Mouse (Mus musculus): ENCODE data around the gene Olfr784. TPM values are rescaled to one million over a fixed set of nuclear protein-coding genes. Genes with fewer than 3 reads are reported as not detected.
"Not testable (repeated sequence)": the region's sequence is repeated elsewhere in the genome, so short reads cannot be mapped to it uniquely, and the experiment has no call there.

The Olfr784 gene
- polyA plus RNA-seq (2012; rRNA removed): 0.04 and 0.08 TPM in 2 replicates

DNA sequence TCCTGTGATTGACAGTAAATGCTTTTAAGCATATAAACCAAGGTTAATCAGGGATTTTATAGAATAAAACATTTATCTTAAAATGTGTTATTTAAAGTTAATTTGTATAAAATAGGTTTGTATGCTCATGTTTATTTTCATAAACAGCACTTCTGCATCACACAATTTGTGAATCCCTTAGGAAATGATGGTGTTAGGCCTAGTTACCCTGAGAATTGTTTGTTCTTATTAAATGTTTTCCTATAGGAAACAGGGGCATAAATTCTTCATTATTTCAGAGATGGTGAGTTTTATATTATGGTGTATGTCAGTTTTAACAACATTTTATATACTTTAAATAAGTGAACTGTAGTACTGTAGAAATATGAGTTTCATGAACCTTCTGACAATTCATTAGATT, at the start of gene Olfr784:
Olfr784 (plus strand) TSS at position 301 of the 400 bp plus-strand sequence.
- DNase-seq (ENCODE audit: low read depth, low spot score): no peak

DNA sequence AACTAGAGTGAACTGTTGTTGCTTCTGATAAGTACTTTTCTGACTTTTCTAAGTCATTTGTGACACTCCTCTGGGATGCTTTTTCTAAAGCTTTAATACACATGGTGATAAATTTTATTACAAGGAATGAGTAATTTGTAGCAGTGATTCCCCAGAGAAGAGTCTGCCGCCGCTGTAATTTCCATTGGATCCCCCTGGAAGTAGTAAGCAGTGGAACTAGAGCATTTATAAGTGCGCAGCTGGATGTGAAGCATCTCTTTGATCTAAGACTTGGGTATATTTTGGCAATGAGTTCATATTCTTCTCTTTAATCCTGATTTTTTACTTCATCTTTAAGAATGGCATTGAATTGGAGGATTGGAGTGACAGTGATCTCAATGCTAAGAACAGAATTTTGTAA, 35.3 kb upstream of the Olfr784 start, which contains the start of gene Olfr782:
Olfr782 (plus strand) TSS at position 301 of the 400 bp plus-strand sequence.
- WGBS: 81% methylated on average over 3 of the region's 3 CpGs

DNA sequence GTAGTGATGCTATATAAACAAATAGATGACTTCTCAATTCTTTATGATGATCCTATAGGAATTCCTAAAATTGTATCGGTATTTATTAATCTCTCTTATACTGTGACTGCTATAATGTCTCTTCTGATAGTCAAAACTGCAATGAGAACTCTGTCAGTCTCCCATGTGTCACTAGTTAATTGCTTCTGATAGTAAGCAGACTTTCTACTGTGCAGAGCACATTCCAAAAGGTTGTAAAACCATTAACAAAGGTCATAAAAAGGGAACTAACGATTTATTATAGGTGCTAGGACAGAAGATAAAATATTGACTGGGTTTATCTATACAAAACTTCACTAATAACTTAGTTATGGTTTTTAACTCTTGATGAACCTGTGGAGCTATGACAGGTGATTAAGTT, 31.4 kb upstream of the Olfr784 start:
- WGBS: 32% methylated on average over 2 of the region's 2 CpGs
- DNase-seq (ENCODE audit: low read depth, low spot score): not testable (repeated sequence)

More for the DNA sequence above, 35.3 kb upstream of the Olfr784 start, which contains the start of gene Olfr782:
- DNase-seq (ENCODE audit: low read depth, low spot score): no peak

DNA sequence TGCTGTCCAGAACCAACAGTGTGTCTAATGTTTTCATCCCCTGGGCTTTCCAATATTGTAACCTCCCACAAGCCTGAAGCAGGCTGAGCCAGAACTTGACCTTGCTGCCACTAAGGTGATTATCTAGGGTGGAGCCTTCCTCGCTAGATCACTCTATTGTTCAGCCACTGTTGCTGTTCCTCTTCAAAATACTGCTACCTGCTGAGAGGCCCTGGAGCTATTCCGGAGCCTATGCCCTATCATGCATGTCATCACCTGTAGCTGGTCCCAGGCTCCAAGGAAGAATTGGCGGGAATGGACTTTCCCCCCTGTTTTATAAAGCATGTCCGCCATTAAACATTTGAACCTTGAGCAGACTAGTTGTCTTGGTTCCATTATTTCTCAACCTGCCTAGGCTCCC, 27.4 kb upstream of the Olfr784 start:
- 83% methylated on average over 4 of the region's 4 CpGs for WGBS
- not testable (repeated sequence) for DNase-seq (ENCODE audit: low read depth, low spot score)

DNA sequence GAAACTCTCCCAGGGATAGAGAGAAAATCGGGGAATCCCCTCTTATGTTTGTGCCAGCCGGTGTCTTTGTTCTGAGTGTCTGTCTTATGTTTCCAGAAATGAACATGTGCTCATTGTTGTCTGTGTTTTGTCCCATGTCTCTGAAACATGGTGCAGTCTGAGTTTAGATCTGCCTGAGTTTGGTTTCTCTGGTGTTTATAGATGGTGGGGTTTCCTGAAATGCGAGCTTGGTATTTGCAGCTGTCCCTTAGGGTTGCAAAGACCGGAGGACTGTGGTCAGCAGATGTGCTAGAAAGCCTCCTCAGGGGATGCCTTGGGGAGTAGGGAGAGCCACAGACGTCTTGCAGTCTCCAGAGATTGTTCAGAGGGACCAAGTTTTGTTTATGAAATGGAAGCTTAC, 26.6 kb upstream of the Olfr784 start:
- WGBS: 72% methylated on average over 5 of the region's 5 CpGs
- DNase-seq (ENCODE audit: low read depth, low spot score): no peak

DNA sequence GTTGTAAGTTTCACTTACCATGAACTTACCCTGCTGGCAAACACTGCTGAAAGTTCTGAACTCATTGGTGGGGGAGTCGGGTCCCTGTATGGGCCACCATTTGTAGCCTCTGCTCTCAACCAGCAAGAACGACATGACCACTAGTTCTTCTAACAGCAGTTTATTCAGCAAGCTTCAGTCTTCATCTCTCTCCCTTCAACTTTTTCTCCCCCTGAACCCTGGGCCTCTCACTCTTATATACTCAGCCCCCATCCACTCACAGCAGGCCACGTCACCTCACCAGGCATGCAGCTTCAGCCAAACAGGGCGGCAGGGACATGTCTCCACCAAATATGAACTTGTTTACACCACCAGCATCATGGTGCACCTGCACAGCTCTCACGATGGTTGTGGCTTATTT, 9.8 kb upstream of the Olfr784 start:
- 81% methylated on average over 5 of the region's 5 CpGs for WGBS
- not testable (repeated sequence) for DNase-seq (ENCODE audit: low read depth, low spot score)

DNA sequence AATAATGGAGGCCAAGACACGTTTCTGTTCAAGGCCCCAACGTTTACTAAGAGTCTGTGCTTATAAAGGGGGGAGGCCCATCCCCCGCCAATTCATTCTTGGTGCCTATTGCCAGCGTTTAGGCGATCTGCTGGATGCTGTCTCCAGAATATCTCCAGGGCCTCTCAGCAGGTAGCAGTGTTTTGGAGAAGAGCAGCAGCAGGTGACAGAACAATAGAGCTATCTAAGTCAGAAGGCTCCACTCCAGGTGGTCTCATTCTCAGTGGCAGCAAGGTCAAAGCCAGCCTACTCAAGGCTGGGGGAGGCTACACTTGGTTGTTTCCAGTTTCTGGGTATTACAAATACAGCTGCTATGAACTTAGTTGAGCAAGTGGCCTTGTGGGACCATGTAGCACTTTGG, 17.0 kb downstream of the Olfr784 start:
- no peak for DNase-seq (ENCODE audit: low read depth, low spot score)
- 50% methylated on average over 5 of the region's 5 CpGs for WGBS

DNA sequence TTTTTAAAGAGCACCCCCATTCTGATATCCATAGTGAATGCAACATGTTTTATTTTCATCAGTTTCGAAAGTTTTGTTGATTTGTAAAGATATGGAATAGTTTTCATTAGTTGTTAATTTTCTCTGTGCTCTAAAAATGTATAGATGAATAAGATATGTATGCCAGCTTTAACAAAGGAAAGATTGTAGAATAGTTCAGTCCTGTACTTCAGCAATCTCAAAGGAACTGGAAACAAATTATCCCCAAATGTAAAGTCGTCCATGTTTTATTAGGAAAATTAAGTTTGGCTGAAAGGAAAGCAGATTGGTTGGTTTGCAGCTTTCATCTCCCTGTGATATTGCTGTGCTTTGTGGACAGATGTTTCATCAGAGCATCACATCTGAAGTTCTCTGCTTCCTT, 21.2 kb downstream of the Olfr784 start, which contains the start of gene Olfr785:
Olfr785 (plus strand) TSS at position 301 of the 400 bp plus-strand sequence.
- 44% methylated on average over 2 of the region's 2 CpGs for WGBS
- DNase-seq (ENCODE audit: low read depth, low spot score): no peak

DNA sequence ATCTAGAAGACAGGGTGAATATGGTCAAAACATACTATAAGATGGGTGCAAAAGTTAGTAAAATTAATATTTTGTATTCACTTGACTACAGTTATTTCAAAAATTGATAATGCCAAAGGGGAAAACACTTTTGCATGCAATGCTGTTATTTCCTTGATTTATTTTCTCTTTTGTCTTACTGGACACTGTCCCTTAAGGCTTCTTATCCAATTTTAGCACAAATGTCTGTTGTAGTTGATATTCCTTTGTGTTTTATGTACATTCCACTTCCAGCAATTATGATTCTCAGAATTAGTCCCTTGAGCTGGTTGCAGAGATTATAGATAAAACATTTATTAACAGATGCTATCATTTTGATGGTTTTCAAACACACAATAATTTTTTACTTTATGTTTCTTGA, 43.1 kb downstream of the Olfr784 start, which contains the start of gene Olfr786:
Olfr786 (plus strand) TSS at position 301 of the 400 bp plus-strand sequence.
- no peak for DNase-seq (ENCODE audit: low read depth, low spot score)

Other genes starting within 250 kb of the Olfr784 start
- not detected in 2 replicates for gene Olfr770, start 245.1 kb upstream of the Olfr784 start, polyA plus RNA-seq (2012; rRNA removed)
- gene Olfr771, start 219.3 kb upstream of the Olfr784 start, polyA plus RNA-seq (2012; rRNA removed): not detected in 2 replicates
- not detected in 2 replicates for gene Olfr772, start 206.2 kb upstream of the Olfr784 start, polyA plus RNA-seq (2012; rRNA removed)
- not detected in 2 replicates for gene Olfr773, start 196.7 kb upstream of the Olfr784 start, polyA plus RNA-seq (2012; rRNA removed)
- not detected in 2 replicates for gene Olfr774, start 147.9 kb upstream of the Olfr784 start, polyA plus RNA-seq (2012; rRNA removed)
- not detected in 2 replicates for gene Olfr775, start 135.7 kb upstream of the Olfr784 start, polyA plus RNA-seq (2012; rRNA removed)
- not detected in 2 replicates for gene Olfr776, start 125.0 kb upstream of the Olfr784 start, polyA plus RNA-seq (2012; rRNA removed)
- gene Olfr777, start 112.6 kb upstream of the Olfr784 start, polyA plus RNA-seq (2012; rRNA removed): not detected in 2 replicates
- gene Olfr780, start 66.0 kb upstream of the Olfr784 start, polyA plus RNA-seq (2012; rRNA removed): not detected in 2 replicates
- not detected in 2 replicates for gene Olfr781, start 55.2 kb upstream of the Olfr784 start, polyA plus RNA-seq (2012; rRNA removed)
- gene Olfr782, start 35.2 kb upstream of the Olfr784 start, polyA plus RNA-seq (2012; rRNA removed): not detected in 2 replicates
- gene Olfr785, start 21.3 kb downstream of the Olfr784 start, polyA plus RNA-seq (2012; rRNA removed): not detected in 2 replicates
- gene Olfr786, start 43.2 kb downstream of the Olfr784 start, polyA plus RNA-seq (2012; rRNA removed): not detected in 2 replicates
- not detected in 2 replicates for gene Olfr787, start 77.8 kb downstream of the Olfr784 start, polyA plus RNA-seq (2012; rRNA removed)
- not detected in 2 replicates for gene Olfr788, start 86.9 kb downstream of the Olfr784 start, polyA plus RNA-seq (2012; rRNA removed)
- not detected in 2 replicates for gene Olfr789, start 100.7 kb downstream of the Olfr784 start, polyA plus RNA-seq (2012; rRNA removed)
- gene Olfr790, start 114.4 kb downstream of the Olfr784 start, polyA plus RNA-seq (2012; rRNA removed): not detected in 2 replicates
- gene Olfr791, start 137.7 kb downstream of the Olfr784 start, polyA plus RNA-seq (2012; rRNA removed): not detected in 2 replicates
- gene Olfr792, start 155.1 kb downstream of the Olfr784 start, polyA plus RNA-seq (2012; rRNA removed): not detected in 2 replicates
- gene Olfr794, start 183.6 kb downstream of the Olfr784 start, polyA plus RNA-seq (2012; rRNA removed): not detected in 2 replicates
- gene Olfr796, start 228.5 kb downstream of the Olfr784 start, polyA plus RNA-seq (2012; rRNA removed): not detected in 2 replicates
- gene Olfr798, start 243.9 kb downstream of the Olfr784 start, polyA plus RNA-seq (2012; rRNA removed): not detected in 2 replicates